Comparison of ENCODE assay signal across 14 mouse cellular contexts in the genomic region with DNA sequence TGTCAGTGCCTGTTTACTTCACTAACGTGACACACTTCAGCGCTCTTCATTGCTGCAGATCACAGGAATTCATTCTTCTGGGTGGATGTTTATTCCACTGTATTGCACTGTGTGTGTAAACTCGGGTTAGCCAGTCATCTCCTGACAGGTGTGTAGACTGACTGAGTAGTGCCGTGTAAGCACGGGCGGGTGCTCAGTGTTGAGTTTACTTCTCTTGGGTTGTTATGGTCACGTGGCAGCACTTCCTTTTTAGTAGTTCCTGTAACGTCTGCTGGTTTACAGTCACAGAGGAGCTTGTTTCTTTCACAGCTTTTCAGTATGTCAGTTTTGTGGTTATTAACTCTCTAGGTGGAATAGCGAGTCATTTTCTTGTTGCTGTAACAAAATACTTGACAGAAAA. TPM values are rescaled to one million over a fixed set of nuclear protein-coding genes. Genes with fewer than 3 reads are reported as not detected.
DNase-seq lines count a peak whose midpoint lies in the region; ATAC-seq lines count a peak whose summit lies in the region.
"Had no signal": no experiment of that assay in that cellular context is flagged by ENCODE, and none has a peak within 500 bp of the region (broad histone marks: within the 10 kb centered on the region; RNA-seq: fewer than 3 reads in every experiment).

No protein-coding gene starts in this region.

- DNase-seq in layer of hippocampus, adult 9-11 months, result peak; percentile 32
- DNase-seq in layer of hippocampus, adult 8-10 months (ENCODE audit: low spot score in 2 of 2), result no peak
- DNase-seq in lung, postnatal 36 days, result peak; percentile 77
- peak; percentile 62 for DNase-seq in thymus, postnatal 0 days (ENCODE audit: low spot score)
- no peak for DNase-seq in adrenal gland, postnatal 25 days
- DNase-seq in right cerebral cortex, postnatal 10 days (ENCODE audit: low spot score in 2 of 2), result no peak
- DNase-seq: adrenal gland, adult 2 months; cerebellum, postnatal 25 days; gastrocnemius, postnatal 36 days; kidney, postnatal 14 days had no signal

- H3K4me3 ChIP-seq in forebrain, embryonic 13.5 days, result no peak overlapping the region
- H3K4me3 ChIP-seq: erythroblast, embryonic 14.5 days had no signal

- no peaks in the 10 kb centered on the region for H3K9me3 ChIP-seq in forebrain, embryonic 13.5 days (replicated peaks)

- no peak overlapping the region for H3K9ac ChIP-seq in forebrain, embryonic 13.5 days

- no peak overlapping the region for H3K4me2 ChIP-seq in forebrain, embryonic 13.5 days

- ATAC-seq in activated CD4-positive, CD25-positive, alpha-beta regulatory T cell, adult 4 months, result peak; percentile 61
- ATAC-seq in forebrain, embryonic 13.5 days, result no peak

- WGBS in forebrain, embryonic 13.5 days, result 90% methylated on average over 9 of the region's 9 CpGs

- H3K4me1 ChIP-seq in forebrain, embryonic 13.5 days, result peaks cover 7% of the 10 kb centered on the region

- H3K27me3 ChIP-seq in forebrain, embryonic 13.5 days, result no peaks in the 10 kb centered on the region

- H3K27ac ChIP-seq in forebrain, embryonic 13.5 days, result no peak overlapping the region

- H3K36me3 ChIP-seq in forebrain, embryonic 13.5 days (ENCODE audit: poor library complexity, severe bottlenecking), result peaks cover 9% of the 10 kb centered on the region; the same call in 1 of the 2 replicates

RNA-seq across cellular contexts. Expression of a gene that starts 4.4 kb away (rescaled TPM):
- 10 to 100 TPM; 13.4 to 15.9 (median 14.2) TPM for total RNA-seq in layer of hippocampus, adult 8-10 months (2022)
- 10 to 100 TPM; 26.3 to 52.2 TPM for polyA plus RNA-seq in activated CD4-positive, CD25-positive, alpha-beta regulatory T cell, adult 4 months (2017; shearing (Covaris generic))
- polyA plus RNA-seq in thymus, postnatal 0 days (2015; fragmentation: Nextera tagmentation; extraction: Ambion mirVana), result 105 and 116 TPM in 2 replicates
- total RNA-seq in adrenal gland, postnatal 25 days (2021), result 13.0 and 18.6 TPM in 2 replicates
- polyA plus RNA-seq in forebrain, embryonic 13.5 days (2015; fragmentation: Nextera tagmentation; extraction: Ambion mirVana), result 44.2 and 48.6 TPM in 2 replicates

RNA-seq across cellular contexts. Expression of a gene that starts 39.2 kb away (rescaled TPM):
- total RNA-seq in layer of hippocampus, adult 8-10 months (2022), result 1 to 10 TPM; 1.0 to 4.4 (median 2.0) TPM
- polyA plus RNA-seq in activated CD4-positive, CD25-positive, alpha-beta regulatory T cell, adult 4 months (2017; shearing (Covaris generic)), result not detected
- 0.36 and 0.46 TPM in 2 replicates for polyA plus RNA-seq in thymus, postnatal 0 days (2015; fragmentation: Nextera tagmentation; extraction: Ambion mirVana)
- 0.52 TPM in 1 of 2 replicates, not detected in the other for total RNA-seq in adrenal gland, postnatal 25 days (2021)
- 1.0 and 1.6 TPM in 2 replicates for polyA plus RNA-seq in forebrain, embryonic 13.5 days (2015; fragmentation: Nextera tagmentation; extraction: Ambion mirVana)
- total RNA-seq: gastrocnemius, postnatal 36 days; megakaryocyte-erythroid progenitor cell, adult 5-6 weeks had no signal
- polyA plus RNA-seq: adrenal gland, adult 2 months; erythroblast, embryonic 14.5 days had no signal

Comparison
In these comparisons a context has a peak if more than half of its experiments do, and no peak if none do; other contexts are left out.
1. DNase-seq: peak in layer of hippocampus, adult 9-11 months (single experiment), lung, postnatal 36 days (single experiment) and thymus, postnatal 0 days (single experiment); none in layer of hippocampus, adult 8-10 months (0 of 2), adrenal gland, postnatal 25 days (single experiment) and right cerebral cortex, postnatal 10 days (0 of 2).